Mouse (Mus musculus) cerebellum, adult 9-11 months (tissue): ENCODE measurements around the gene Cdh4.
A peak's percentile ranks its signal among the peaks of the same experiment; 100 is the strongest.

ENCODE experiments used
- DNase-seq: peaks from one replicate; pipeline ENCODE4 v3.0.0; 2022

Gene Cdh4

DNA sequence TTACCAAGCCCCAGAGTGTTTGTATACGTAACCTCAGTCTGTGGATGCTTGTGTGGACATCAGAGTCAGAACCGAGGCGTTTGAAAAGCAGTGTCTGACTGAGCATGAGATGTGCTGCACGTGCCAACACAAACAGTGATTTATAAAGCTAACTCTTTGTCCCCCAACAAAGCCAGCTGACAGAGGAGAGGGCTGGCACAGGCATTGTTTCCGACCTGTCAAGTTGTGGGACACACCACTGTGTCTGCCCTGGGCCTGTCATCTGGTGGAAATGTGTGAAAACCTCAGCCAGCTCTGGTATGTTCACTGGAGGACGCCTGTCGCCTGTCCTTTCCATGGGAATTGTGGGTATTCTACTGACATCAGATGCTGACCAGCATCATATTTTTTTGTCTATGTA lies 248.3 kb downstream of the Cdh4 start:
- no peak for DNase-seq

- DNase-seq, result no peak
Observed at GRCm38 (mm10) chr2:179694936-179695335, 252.7 kb downstream of the Cdh4 start.

GRCm38 (mm10) chr2:179697601-179698000 lies 255.4 kb downstream of the Cdh4 start:
- no peak for DNase-seq

GRCm38 (mm10) chr2:179698196-179698985 lies 256.2 kb downstream of the Cdh4 start:
- peak; percentile 54 for DNase-seq

DNA sequence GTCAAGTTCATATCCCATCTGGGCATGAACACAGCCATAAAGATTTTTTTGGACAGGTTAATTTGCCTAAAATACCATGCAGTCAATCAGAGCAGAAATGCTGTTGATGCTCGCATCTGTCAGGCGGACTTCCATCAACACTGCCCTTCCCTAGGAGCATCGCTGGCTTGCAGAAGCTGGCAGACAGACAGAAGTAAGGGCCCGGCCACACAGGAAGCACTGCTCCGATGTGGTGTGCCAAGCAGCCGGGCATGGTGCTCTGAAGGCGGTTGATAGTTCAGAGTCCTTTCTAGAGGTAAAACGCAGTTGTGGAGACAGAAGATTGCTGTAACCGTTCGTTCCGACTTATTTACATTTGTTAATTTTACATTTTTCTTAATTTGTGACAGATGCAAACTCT lies 262.8 kb downstream of the Cdh4 start:
- no peak for DNase-seq

- DNase-seq, result peak; percentile 34
Observed at GRCm38 (mm10) chr2:179705461-179705860, 263.2 kb downstream of the Cdh4 start.

GRCm38 (mm10) chr2:179706616-179707015 lies 264.4 kb downstream of the Cdh4 start:
- peak; percentile 43 for DNase-seq

DNA sequence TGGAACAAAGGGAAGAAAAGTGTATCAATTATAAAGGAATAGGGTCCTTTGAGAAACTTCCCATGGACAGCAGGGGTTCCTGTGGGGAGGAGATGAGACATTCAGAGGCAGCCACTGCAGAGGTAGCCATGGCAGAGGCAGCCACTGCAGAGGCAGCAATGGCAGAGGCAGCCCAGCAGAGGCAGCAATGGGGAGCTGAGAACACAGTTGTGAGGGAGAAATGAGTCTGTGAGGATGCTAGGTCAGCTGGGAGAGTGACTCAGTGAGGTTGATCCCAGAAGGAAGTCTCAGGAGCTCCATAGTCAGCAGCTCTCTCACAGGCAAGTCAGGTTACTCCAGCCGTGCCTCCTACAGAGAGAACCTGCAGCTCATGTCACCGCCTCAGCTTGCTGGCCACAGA lies 266.9 kb downstream of the Cdh4 start:
- no peak for DNase-seq

DNA sequence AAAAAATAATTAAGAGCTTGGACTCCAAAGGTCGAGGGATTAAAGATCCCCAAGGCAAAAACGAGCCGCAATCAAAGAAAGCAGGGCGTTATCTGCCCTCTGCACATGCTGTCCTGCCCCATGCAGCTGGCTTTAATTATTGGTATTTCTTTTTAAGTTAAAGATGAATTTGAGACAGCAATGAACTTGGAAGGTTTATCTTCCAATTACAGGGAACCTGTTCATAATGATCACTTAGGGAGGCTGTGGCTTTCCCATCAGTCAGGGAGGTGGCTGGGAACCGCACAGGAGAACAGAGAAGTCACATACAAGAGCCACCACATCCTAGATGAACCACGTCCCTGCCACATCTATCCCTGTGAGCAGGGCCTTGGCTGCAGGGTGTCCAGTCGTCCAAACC lies 270.5 kb downstream of the Cdh4 start:
- DNase-seq, result no peak

GRCm38 (mm10) chr2:179713326-179713725 lies 271.1 kb downstream of the Cdh4 start:
- DNase-seq, result no peak

DNA sequence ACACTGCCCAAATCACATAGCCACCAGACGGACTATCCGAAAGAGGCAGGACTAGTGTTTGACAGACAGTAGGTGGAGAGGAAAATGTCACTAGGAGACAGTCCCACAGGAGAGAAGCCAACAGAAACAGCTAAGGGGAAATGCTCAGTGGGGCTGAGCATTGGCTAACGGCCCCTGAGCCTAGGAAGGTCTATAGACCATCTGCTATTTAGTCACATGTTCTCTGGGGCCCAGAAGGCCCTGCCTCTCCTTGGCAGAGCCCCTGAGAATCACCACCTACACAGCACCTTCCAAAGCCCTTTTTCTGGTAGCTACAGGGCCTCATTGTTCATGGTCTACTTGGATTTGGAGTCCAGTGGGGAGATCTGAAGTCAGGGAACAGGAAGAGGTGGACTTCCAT lies 271.9 kb downstream of the Cdh4 start:
- DNase-seq, result peak; percentile 32

DNA sequence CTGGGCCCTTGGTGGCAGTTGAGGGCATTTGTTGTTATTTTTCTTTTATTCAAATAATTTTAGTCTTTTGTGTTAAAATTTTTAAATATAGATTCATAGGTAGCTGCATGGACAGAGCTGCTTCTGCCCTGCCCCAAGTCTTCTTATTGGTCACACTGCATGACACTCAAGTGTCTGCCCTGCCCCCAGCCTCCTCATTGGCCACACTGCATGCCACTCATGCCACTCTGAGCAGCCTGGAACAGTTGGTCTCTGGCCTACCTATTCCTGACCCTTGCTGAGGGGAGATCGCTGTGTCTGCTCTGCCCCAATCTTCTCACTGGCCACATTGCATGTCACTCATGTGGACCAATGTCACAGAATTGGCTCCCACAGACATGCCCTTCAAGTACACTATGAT lies 273.1 kb downstream of the Cdh4 start:
- DNase-seq, result no peak

- DNase-seq, result no peak
Observed at GRCm38 (mm10) chr2:179720366-179720765, 278.1 kb downstream of the Cdh4 start.

GRCm38 (mm10) chr2:179721534-179722516 lies 279.6 kb downstream of the Cdh4 start:
- no peak for DNase-seq

- DNase-seq, result no peak
Observed at GRCm38 (mm10) chr2:179722776-179723386, 280.6 kb downstream of the Cdh4 start.

GRCm38 (mm10) chr2:179723401-179723800 lies 281.2 kb downstream of the Cdh4 start:
- DNase-seq, result no peak

- DNase-seq, result no peak
Observed at GRCm38 (mm10) chr2:179729002-179729401, 286.8 kb downstream of the Cdh4 start.

GRCm38 (mm10) chr2:179729802-179730201 lies 287.6 kb downstream of the Cdh4 start:
- no peak for DNase-seq

DNA sequence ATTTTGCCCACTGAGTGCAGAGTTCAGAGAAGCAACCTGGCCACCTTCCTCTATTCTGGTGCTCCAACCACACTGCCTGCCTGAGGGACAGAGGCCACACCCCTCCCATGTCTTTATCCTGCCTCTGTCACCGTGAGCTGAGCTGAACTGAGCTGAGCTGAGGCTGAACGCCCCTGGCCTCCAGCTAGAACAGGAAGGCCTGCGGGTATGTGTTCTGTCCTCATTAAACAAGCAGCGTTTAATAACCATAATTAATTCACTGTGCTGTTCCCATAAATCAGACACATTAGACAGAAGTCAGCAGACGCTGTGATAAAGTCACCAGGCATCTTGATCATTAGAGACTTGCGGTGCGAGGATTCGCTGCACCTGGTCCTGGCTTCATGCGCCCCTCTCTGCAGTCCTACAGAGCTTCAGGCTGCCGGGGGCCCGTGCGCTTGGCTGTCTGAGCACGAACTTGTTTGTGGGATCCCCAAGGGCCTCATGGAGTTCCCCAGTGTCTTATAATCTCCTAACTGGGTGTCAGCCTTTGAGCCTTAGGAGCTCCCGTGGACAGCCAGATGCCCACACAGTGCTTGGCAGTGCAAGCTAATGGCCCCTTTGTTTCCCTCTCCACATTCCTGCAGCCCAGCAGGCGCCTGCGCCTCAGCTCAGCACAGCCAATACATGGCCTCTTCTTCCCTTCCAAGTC lies 291.1 kb downstream of the Cdh4 start:
- no peak for DNase-seq

- DNase-seq, result no peak
Observed at GRCm38 (mm10) chr2:179742419-179742818, 300.2 kb downstream of the Cdh4 start.

DNA sequence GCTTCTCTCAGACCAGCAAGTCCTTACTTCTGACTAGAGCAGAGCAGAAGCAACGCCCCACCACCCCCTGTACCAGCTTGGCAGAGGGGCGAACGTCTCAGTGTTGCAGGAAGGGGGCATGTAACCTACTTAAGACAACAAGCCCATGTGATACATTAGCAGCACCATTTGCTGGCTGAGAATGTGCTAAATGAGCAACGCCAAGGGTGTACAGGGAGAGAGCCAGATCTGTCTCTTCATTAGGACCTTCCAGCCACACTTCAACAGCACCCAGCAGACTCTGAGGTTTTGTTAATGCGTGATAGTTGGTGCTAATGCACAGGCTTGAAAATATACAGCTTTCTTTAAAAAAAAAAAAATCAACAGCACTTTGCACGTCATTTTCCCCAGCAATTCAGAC lies 300.6 kb downstream of the Cdh4 start:
- no peak for DNase-seq

- DNase-seq, result no peak
Observed at GRCm38 (mm10) chr2:179746491-179746890, 304.3 kb downstream of the Cdh4 start.

DNA sequence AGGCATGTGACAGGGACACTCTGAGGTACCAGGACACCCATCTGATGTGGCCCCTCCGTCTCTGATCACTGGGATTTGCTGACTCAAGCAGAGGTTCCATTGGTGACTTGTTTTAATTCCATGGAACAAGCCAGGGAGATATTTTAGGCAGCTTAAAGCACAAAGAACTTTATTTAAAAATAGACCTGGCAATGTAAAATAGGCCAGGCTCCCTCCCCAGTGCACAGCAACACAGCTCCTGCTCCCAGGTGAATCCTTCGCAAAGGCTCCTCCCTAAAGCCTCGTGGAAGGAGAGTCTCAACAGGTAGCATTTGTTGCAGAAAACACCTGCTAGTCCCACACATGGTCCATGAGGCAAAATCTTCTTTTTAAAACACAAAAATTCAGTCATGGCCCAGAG lies 307.2 kb downstream of the Cdh4 start:
- DNase-seq, result no peak
